Mouse (Mus musculus): ENCODE measurements around the gene Klf12. TPM values are rescaled to one million over a fixed set of nuclear protein-coding genes. Genes with fewer than 3 reads are reported as not detected.
"Not testable (repeated sequence)": the region's sequence is repeated elsewhere in the genome, so short reads cannot be mapped to it uniquely, and the experiment has no call there.

The Klf12 gene
- polyA plus RNA-seq, 1 experiment from 2014 or later = 26.7 TPM

GRCm38 (mm10) chr14:99886503-99886902, 398.0 kb downstream of the Klf12 start:
- no peaks in the 10 kb centered on the region for H3K4me1 ChIP-seq
- WGBS = 91% methylated on average over 2 of the region's 2 CpGs
- H3K9me3 ChIP-seq (replicated peaks) = no peaks in the 10 kb centered on the region
- no peaks in the 10 kb centered on the region for H3K36me3 ChIP-seq
- H3K4me3 ChIP-seq = no peak overlapping the region
- H3K27ac ChIP-seq = no peak overlapping the region
- no peak for DNase-seq (ENCODE audit: low spot score)
- no peaks in the 10 kb centered on the region for H3K27me3 ChIP-seq (ENCODE audit: low read depth, poor library complexity, severe bottlenecking)

- Histone ChIP-seq H3K27ac (no peak overlapping the region), H3K27me3 (ENCODE audit: low read depth, poor library complexity, severe bottlenecking) (no peaks in the 10 kb centered on the region), H3K4me3 (no peak overlapping the region), H3K36me3 (no peaks in the 10 kb centered on the region), H3K4me1 (no peaks in the 10 kb centered on the region), H3K9me3 (replicated peaks) (no peaks in the 10 kb centered on the region)
- 50% methylated on average over 2 of the region's 2 CpGs for WGBS
- no peak for DNase-seq (ENCODE audit: low spot score)
Measured at GRCm38 (mm10) chr14:99885562-99885961, 398.9 kb downstream of the Klf12 start.

GRCm38 (mm10) chr14:99885128-99885527, 399.4 kb downstream of the Klf12 start:
- H3K27ac ChIP-seq = no peak overlapping the region
- no peak overlapping the region for H3K4me3 ChIP-seq
- WGBS = 85% methylated on average over 4 of the region's 4 CpGs
- DNase-seq (ENCODE audit: low spot score) = no peak
- H3K27me3 ChIP-seq (ENCODE audit: low read depth, poor library complexity, severe bottlenecking) = no peaks in the 10 kb centered on the region
- no peaks in the 10 kb centered on the region for H3K36me3 ChIP-seq
- H3K4me1 ChIP-seq = no peaks in the 10 kb centered on the region
- no peaks in the 10 kb centered on the region for H3K9me3 ChIP-seq (replicated peaks)

GRCm38 (mm10) chr14:99876791-99877578, 407.5 kb downstream of the Klf12 start:
- WGBS = 91% methylated on average over 5 of the region's 5 CpGs
- no peaks in the 10 kb centered on the region for H3K4me1 ChIP-seq
- no peaks in the 10 kb centered on the region for H3K9me3 ChIP-seq (replicated peaks)
- H3K4me3 ChIP-seq = no peak overlapping the region
- peaks cover 31% of the 10 kb centered on the region for H3K36me3 ChIP-seq
- no peaks in the 10 kb centered on the region for H3K27me3 ChIP-seq (ENCODE audit: low read depth, poor library complexity, severe bottlenecking)
- no peak overlapping the region for H3K27ac ChIP-seq
- DNase-seq (ENCODE audit: low spot score) = no peak

GRCm38 (mm10) chr14:99873725-99874124, 410.8 kb downstream of the Klf12 start:
- H3K9me3 ChIP-seq (replicated peaks) = no peaks in the 10 kb centered on the region
- H3K36me3 ChIP-seq = peaks cover 29% of the 10 kb centered on the region
- H3K27ac ChIP-seq = no peak overlapping the region
- no peaks in the 10 kb centered on the region for H3K27me3 ChIP-seq (ENCODE audit: low read depth, poor library complexity, severe bottlenecking)
- H3K4me3 ChIP-seq = no peak overlapping the region
- WGBS = 91% methylated on average over 5 of the region's 5 CpGs
- H3K4me1 ChIP-seq = 0 out of 2 replicates have a peak, but pooled peaks cover 5% of the 10 kb centered on the region
- no peak for DNase-seq (ENCODE audit: low spot score)

- no peak for DNase-seq (ENCODE audit: low spot score)
- Histone ChIP-seq H3K9me3 (replicated peaks) (no peaks in the 10 kb centered on the region), H3K27ac (no peak overlapping the region), H3K27me3 (ENCODE audit: low read depth, poor library complexity, severe bottlenecking) (no peaks in the 10 kb centered on the region), H3K4me1 (no peaks in the 10 kb centered on the region), H3K36me3 (no peaks in the 10 kb centered on the region), H3K4me3 (no peak overlapping the region)
- WGBS = 72% methylated on average over 14 of the region's 14 CpGs
Measured at GRCm38 (mm10) chr14:99856158-99857011, 428.1 kb downstream of the Klf12 start.

- DNase-seq (ENCODE audit: low spot score); H3K4me3 ChIP-seq; H3K27ac ChIP-seq; H3K9me3 ChIP-seq (replicated peaks); H3K27me3 ChIP-seq (ENCODE audit: low read depth, poor library complexity, severe bottlenecking); H3K36me3 ChIP-seq; H3K4me1 ChIP-seq: not testable (repeated sequence)
Measured at GRCm38 (mm10) chr14:99854467-99854807, 430.0 kb downstream of the Klf12 start.

GRCm38 (mm10) chr14:99853769-99854466, 430.6 kb downstream of the Klf12 start:
- WGBS = 59% methylated on average over 4 of the region's 4 CpGs
- not testable (repeated sequence) for DNase-seq (ENCODE audit: low spot score); H3K9me3 ChIP-seq (replicated peaks); H3K36me3 ChIP-seq; H3K27me3 ChIP-seq (ENCODE audit: low read depth, poor library complexity, severe bottlenecking); H3K4me3 ChIP-seq; H3K4me1 ChIP-seq; H3K27ac ChIP-seq

GRCm38 (mm10) chr14:99850350-99850749, 434.1 kb downstream of the Klf12 start:
- WGBS = 90% methylated on average over 10 of the region's 10 CpGs
- Histone ChIP-seq H3K4me1 (no peaks in the 10 kb centered on the region), H3K27me3 (ENCODE audit: low read depth, poor library complexity, severe bottlenecking) (no peaks in the 10 kb centered on the region), H3K36me3 (no peaks in the 10 kb centered on the region), H3K4me3 (no peak overlapping the region), H3K9me3 (replicated peaks) (no peaks in the 10 kb centered on the region), H3K27ac (no peak overlapping the region)
- no peak for DNase-seq (ENCODE audit: low spot score)

GRCm38 (mm10) chr14:99847502-99847901, 437.0 kb downstream of the Klf12 start:
- Histone ChIP-seq H3K36me3 (no peaks in the 10 kb centered on the region), H3K9me3 (replicated peaks) (no peaks in the 10 kb centered on the region), H3K27ac (no peak overlapping the region), H3K27me3 (ENCODE audit: low read depth, poor library complexity, severe bottlenecking) (no peaks in the 10 kb centered on the region), H3K4me3 (no peak overlapping the region), H3K4me1 (peaks cover 6% of the 10 kb centered on the region)
- WGBS = 91% methylated on average over 2 of the region's 2 CpGs
- DNase-seq (ENCODE audit: low spot score) = no peak

GRCm38 (mm10) chr14:99826713-99827112, 457.8 kb downstream of the Klf12 start:
- 57% methylated on average over 1 of the region's 1 CpGs for WGBS
- no peaks in the 10 kb centered on the region for H3K36me3 ChIP-seq
- H3K4me1 ChIP-seq = no peaks in the 10 kb centered on the region
- no peak overlapping the region for H3K27ac ChIP-seq
- H3K4me3 ChIP-seq = no peak overlapping the region
- H3K27me3 ChIP-seq (ENCODE audit: low read depth, poor library complexity, severe bottlenecking) = no peaks in the 10 kb centered on the region
- H3K9me3 ChIP-seq (replicated peaks) = no peaks in the 10 kb centered on the region
- no peak for DNase-seq (ENCODE audit: low spot score)
